Mouse (Mus musculus) kidney, adult 18-20 months (tissue): Measurements from ENCODE around the gene Ptges3.
"Not testable (repeated sequence)": the region's sequence is repeated elsewhere in the genome, so short reads cannot be mapped to it uniquely, and the experiment has no call there.

Experiments used
- DNase-seq: peaks from one replicate; pipeline ENCODE4 v3.0.0; 2021

Ptges3 gene

DNA sequence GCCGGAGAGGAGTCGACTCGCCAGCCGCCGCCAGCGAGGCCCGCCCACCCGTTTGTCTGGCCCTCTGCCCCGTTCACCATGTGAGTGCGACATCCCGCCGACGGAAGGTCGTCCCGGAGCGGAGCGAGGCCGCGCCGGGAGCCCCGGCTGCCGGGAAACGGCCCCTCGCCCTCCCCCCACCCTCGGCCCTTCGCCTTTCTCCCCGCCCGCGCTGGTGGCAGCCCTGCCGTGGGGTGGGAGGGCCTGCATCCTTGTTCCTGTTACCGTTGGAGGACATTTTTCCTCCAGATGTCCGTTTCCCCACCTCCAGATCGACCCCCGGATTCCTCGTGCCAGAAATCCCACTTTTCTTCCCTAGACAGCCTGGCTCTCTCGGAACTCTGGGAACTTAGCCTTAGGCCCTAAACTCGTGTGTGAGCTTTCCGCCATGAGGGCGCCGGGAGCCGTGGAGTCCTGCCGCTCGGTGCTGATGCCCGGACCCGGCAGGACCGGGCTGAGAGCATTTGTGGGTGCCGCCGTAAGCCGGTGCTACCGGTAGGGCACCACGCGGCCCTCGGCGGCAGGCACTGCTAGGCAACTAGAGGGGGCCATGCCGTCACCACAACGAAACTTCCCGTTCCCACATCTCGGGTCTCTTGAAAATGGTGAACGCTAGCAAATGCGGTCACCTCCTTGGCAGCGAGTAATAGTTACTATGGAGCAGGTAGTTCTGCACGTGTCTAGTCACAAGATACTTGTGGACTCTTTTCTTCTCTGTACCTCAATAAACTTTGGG is 640 bp downstream of the Ptges3 start:
- peak; percentile 63 for DNase-seq

DNA sequence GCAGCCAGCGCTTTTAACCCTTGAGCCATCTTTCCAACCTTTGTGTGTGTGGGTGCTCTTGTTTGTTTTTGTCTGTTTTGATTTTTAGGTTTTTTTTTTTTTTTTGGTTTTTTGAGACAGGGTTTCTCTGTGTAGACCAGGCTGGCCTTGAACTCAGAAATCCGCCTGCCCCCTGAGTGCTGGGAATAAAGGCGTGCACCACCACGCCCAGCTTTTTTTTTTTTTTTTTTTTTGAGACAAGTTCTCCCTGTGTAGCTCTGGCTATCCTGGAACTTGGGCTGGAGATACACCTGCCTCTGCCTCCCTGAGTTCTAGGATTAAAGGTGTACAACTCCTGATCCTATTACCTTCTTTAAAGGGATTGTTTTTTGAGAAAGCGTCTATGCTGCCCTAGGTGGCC is 2.4 kb downstream of the Ptges3 start:
- no peak for DNase-seq

DNA sequence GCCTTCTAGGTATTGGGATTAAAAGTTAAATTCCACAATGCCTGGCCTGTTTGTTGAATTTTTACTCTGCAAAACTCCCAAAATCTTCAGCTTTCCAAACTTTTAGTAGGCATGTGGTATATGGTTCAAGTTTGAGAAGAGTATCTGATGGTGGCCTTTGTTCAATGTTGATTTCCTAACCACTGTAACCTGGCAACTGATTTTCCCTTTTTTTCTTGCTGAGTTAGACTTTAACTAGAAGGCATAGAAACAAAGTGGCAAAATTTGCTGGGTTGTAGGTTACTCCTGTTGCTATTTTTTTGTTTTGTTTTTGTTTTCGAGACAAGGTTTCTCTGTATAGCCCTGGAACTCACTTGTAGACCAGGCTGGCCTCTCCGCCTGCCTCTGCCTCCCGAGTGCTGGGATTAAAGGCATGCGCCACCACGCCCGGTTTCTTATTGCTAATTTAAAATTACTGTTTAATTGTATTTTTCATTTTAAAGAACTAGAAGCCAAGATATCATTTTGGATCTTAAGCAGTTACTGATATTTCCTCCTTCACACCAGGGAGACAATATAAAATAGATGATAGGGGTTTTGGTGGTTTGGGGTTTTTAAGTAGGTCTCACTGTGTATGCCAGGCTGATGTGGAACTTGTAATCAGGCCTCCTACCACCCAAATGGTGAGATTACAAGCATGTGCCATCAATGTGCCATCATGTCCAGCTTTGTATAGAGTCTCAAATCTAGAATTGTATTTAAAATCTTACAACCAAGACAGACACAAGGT is 3.7 kb downstream of the Ptges3 start:
- DNase-seq = no peak

DNA sequence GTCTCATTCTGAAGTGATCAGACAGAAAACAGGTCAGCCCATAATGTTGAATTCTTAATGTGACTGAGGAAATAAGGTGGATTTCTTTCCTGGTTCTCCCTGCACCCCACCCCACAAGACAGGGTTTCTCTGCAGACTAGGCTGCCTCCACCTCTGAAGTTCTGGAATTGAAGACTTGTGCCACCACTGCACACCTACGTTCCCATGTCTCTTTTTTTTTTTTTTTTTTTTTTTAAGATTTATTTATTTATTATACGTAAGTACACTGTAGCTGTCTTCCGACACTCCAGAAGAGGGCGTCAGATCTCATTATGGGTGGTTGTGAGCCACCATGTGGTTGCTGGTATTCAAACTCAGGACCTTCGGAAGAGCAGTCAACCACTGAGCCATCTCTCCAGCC is 7.3 kb downstream of the Ptges3 start:
- no peak for DNase-seq

DNA sequence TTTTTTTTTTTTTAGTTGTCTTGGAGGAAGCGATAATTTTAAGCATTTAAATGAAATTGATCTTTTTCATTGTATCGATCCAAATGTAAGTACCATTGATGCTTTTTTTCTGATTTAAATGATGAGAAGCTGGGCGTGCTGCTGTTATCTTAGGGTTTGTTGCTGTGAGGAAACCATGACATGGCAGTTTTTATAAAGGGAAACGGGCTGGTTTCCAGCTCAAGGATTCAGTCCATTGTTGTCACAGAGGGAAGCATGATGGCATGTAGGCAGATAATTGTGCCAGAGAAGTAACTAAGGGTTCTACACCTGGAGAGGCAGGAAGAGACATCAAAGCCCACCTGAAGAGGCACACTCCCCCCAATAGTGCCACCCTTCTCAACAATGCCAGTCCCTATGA is 10.4 kb downstream of the Ptges3 start:
- no peak for DNase-seq

DNA sequence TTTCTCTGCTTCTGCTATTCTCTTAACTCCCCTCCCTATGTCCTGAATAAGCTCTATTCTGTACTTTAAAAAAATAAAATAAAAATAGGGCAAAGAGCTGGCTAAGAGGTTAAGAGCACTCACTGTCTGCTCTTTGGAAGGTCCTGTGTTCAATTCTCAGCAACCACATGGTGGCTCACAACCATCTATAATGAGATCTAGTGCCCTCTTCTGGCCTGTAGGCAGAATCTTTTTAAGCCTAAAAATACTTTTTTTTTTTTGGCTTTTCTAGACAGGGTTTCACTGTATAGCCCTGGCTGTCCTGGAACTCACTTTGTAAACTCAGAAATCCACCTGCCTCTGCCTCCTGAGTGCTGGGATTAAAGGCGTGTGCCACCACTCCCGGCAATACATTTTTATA is 11.7 kb downstream of the Ptges3 start:
- DNase-seq = not testable (repeated sequence)

DNA sequence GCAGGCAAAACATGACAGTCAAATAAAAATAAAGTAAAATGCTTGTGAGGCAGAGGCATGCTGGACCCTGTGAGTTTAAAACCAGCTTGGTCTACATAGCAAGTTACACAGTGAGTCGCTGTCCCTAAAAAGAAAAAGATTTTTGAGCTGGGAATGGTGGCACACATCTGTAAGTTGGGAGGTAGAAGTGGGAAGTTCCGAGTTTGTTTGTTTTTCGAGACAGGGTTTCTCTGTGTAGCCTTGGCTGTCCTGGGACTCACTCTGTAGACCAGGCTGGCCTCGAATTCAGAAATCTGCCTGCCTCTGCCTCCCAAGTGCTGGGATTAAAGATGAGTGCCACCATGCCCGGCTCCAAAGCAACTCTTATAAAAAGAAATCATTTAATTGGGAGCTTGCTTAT is 19.5 kb downstream of the Ptges3 start:
- DNase-seq = not testable (repeated sequence)

DNA sequence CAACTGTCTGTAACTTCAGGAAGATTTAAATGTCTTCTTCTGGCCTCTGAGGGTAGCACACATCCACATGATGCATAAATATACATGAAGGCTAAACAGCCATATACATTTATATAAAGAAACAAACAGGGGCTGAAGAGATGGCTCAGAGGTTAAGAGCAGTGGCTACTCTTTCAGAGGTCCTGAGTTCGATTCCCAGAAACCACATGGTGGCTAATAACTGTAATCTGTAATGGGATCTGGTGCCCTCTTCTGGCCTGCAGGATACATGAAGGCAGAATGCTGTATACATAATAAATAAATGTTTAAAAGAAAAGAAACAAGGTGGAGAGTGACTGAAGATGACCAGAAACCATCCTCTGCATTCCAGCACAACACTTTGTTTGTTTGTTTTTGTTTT is 21.7 kb downstream of the Ptges3 start:
- DNase-seq = peak; percentile 38

DNA sequence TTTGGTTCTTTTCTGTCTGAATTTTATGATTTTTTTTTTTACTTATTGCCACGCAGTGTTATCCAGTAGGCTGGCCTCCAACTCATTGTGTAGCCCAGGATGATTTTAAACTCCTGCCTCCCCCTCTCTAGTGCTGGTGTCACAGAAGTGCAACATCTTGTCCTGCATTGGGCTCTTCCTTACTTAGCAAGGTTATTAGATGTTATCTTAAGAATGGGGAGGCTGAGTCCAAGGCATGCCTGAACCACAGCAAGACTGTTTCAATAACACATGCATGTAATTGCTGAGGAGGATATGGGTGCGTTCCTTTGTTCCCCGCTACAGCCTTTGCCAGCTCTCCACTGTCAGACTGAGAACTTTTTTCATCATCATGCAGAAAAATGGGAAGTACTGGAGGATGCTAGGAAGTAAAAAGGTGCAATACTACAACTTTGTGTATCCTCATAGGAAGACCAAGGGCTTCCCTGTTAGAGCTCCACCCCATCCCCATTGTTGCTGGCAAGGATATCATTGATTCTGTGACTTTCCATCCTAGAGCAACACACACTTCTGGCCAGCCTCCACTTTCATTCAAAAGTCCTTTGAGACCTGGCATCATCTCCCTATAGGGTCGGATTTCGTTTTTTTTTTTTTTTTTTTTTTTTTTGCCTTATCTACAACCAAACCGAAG is 23.2 kb downstream of the Ptges3 start:
- DNase-seq = no peak

DNA sequence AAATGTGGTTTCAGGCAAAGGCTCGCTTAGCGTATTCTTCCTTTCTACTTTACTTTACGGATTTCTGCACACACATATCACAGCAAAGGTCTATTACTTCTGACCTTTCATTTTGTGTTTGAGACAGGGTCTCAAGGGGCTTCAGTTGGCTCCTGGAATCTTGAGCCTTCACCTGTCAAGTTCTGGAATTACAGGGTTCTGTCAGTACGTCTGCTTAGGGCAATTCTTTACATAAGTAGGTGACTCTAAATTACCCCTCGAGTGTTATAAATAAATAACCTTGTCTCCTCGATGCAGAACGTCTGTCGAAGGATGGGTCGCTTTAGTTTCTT is 23.7 kb downstream of the Ptges3 start:
- no peak for DNase-seq

DNA sequence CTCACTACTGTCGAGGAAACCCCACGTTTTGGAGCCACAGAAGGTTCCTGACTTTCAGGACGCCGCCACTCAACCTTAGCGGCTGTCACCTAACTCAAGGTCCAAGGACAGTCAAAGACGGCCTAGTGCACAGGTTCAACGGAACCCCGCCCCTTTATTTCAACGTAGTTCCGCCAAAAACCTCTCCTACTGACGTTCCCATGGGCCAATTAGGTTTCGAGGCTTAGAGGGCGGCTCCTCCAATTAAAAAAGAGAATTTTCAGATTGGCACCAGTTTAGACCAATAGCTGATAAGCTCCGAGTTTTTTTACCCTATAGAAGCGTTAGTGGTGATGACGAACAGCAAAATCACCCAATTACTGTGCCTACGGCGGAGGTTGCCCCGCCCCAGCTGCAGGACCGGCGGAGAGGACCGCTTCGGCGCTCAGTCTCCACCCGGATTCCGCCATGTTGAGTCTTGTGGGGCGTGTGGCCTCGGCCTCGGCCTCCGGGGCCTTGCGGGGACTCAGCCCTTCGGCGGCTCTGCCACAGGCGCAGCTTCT is 24.2 kb downstream of the Ptges3 start, which contains the start of gene Atp5b:
Atp5b (plus strand) TSS at position 394 of the 542 bp plus-strand sequence.
- peak; percentile 97 for DNase-seq

DNA sequence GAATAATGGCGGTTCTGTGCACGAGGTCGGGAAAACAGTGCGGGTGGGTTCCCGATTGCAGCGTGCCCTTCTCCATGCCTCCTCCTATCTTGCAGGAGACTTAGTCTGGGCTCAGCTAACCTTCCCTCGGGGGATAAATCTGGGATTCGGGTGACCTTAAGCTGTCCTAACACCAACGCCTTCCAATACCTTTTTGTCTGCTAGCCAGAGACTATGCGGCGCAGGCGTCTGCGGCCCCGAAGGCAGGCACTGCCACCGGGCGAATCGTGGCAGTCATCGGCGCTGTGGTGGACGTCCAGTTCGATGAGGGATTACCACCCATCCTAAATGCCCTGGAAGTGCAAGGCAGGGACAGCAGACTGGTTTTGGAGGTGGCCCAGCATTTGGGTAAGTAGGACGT is 24.9 kb downstream of the Ptges3 start:
- peak; percentile 39 for DNase-seq

DNA sequence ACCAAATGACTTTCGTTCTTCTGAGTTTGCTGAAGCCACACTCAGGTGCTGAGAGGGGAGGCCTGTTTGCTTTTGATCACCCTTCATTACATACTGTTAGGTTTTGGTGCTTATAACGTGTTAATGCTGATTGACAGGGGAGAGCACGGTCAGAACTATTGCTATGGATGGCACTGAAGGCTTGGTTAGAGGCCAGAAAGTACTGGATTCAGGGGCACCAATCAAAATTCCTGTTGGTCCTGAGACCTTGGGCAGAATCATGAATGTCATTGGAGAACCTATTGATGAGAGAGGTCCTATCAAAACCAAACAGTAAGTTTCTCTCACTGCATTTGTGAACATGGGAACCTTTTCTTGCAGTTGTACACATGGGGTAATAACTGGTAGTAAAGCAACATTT is 25.4 kb downstream of the Ptges3 start:
- no peak for DNase-seq

DNA sequence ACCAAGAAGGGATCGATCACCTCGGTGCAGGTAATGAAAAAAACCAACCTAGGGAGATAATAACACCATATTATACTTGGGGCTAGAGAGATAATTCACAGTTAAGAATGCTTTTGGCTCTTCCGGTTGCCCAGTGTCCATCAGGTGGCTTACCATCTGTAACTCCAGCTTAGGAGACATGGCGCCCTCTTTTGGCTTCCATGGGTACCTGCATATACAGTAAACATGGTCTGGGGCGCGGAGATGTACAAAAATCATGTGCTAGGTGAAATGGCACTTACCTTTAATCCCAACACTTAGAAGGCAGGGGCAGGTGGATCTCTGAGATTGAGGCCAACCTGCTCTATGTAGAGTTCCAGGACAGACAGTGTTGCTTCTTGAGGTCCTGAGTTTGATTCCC is 27.6 kb downstream of the Ptges3 start:
- peak; percentile 33 for DNase-seq

DNA sequence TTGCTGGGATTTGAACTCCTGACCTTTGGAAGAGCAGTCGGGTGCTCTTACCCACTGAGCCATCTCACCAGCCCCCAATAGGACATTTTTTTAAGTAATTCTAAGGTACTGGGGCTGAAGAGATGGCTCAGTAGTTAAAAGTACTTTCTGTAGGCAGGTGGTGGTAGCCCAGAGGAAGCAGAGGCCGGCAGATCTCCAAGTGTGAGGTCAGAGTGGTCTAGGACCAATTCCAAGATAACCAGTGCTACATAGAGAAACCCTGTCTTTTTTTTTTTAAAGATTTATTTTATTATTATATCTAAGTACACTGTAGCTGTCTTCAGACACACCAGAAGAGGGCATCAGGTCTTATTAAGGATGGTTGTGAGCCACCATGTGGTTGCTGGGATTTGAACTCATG is 28.5 kb downstream of the Ptges3 start:
- not testable (repeated sequence) for DNase-seq

DNA sequence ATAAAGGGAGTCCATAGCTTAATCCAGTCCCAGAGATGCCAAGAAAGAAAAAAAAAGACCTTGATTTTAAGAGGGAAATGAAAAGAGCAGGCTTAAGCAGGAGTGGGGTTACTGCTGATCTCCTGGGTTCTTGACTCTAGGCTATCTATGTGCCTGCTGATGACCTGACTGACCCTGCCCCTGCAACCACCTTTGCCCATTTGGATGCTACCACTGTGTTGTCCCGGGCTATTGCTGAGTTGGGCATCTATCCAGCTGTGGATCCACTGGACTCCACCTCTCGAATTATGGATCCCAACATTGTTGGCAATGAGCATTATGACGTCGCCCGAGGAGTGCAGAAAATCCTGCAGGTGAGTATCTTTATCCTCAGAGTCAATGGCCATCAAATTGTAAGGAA is 29.4 kb downstream of the Ptges3 start:
- no peak for DNase-seq

DNA sequence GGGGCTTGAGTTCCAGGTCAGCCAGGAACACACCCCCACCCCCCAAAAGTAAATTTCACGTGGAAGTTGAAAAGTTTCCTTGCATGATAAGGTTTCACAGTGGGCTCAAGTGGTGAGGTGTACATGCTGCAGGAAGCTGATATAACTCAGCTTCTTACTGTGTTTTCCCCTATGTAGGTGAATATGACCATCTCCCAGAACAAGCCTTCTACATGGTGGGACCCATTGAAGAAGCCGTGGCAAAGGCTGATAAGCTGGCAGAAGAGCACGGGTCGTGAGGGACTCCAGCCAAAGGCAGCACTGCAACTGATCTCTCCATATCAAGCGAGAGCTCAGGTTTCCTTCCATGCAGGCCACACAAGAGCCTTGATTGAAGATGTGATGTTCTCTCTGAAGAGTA is 31.1 kb downstream of the Ptges3 start:
- no peak for DNase-seq

DNA sequence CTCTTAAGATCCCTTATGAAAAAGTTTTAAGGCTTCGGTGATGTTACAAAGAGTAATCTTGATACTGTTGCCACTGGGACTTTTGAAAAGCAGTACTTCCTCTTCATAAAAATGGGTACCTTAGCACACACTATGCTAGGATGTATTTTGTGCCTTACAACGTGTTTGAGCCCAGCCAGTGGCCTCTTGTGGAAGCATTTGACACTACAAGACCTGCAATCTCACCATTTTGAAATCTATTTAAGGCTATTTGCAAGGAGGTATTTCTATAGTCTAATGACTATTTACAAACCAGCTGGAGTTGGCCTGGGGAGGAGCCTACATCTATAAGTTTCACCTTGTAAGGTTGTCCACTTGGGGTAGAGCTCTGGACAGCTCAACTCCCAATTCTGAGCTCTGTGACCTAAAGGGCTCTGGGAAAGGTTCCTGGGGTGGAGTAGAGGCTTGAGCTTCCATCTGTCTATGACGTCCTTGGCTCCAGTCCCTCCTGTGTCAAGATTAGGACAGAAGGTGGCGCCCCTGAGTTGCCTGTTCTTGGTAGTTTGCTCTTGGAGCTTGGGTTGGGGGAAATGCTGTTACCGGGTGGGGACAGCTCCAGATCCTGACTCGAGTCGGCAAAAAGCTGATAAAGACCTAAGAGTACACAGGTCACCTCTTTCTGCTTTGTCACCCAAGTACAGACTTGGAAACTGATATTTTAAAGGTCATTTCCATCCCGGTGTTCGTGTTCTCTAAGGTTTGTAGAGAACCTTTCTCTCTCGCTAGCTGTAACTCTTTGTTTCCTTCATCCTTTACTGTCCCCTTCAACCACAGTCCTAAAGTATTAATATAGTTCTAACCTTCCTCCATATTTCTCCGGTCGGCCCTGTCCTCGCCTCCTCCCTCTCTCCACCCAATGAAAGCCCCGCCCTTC is 32.2 kb downstream of the Ptges3 start:
- DNase-seq = peak; percentile 90

DNA sequence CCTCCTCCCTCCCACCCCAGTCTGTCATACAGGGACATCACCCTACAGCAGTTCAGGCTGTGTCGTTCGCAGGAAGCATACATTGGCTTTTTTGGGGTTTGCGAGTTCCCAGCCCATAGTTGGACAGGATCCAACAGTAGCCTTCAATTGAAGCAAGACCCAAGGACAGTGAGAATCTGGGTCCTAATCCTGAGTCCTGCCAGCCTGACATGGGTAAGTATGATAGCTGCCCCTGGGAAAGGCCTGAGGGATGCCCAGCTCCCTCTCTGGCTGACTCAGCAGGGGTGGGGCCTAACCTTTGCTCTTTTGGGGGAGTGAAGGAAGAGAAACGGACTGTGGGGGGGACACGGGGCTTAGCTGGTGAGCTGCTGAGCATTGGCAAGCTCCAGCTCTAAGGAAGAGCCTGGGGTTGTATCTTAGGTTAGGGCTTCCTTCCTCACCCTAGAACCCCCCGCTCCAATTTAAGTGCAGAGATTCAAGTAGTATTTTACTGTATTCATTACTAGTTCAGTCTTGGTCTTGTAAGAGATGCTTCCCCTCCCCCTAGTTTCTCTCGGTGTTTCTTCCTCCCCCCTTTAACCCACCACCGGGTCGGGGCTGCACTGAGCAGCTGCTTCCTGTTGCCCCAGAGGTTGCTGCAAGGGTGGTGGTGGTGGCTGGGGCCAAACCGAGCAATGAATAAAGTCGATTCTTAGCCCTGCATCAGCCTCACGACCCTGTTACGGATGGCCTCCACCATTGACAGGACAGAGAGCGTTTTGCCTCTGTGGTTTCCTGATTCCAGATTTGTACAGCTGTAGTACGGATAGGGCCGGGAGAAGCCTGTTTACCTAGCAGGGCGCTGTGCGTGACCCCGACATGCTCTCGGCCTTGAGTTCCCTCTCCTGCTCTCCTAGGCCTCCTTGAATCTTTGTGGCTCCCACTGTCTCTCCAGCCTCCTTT is 33.1 kb downstream of the Ptges3 start, which contains the start of gene Baz2a:
Baz2a (plus strand) TSS at position 14 of the 942 bp plus-strand sequence.
- DNase-seq = peak; percentile 80

DNA sequence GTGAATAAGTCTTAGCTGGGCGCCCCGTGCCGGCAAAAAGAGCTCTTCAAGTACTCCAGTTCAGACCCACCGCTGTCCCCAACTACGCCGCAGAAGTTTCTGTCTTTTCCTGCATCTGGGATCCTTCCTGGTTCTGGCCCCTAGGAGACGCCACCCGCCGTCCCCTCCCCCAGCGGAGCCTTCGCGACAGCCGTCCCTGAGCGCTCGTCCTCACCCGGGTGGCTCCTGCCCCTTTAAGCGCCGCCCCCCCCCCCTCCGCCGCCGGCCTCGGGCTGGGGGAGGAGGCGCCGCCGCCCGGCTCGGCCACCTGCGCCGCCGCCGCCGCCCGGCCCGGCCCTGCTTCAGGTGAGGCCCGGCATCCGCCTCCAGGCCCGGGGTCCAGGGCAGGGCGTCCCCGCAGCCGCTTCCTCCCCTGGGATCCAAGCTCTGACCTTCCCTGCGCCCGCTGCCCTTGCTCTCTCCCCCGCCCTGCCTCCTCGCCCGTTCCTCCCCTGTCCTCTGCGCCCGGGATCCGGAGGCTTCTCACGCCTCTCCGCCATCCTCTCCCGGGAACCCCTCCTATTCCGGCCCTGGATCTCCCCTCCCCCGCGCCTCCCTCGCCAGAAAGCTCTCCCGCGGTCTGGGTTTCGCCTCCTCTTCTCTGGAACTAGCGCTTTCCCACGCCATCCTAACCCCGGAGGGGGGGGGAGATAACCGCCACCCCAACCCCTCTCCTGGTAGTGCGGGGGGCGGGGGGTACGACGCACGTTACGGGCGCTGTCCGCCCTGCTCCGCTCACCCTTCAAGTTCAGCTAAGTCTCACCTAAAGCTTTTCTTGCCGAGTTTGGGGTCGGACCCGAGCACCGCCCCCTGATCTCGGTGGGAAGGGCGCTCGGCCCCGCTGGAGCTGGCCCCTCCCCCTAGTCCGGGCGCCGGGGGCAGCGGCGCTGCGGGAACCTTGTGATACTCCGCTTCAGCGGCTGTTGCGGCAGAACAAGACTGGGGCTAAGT is 34.0 kb downstream of the Ptges3 start:
- DNase-seq = peak; percentile 87
